Mouse (Mus musculus) midbrain, embryonic 11.5 days (tissue): ENCODE results near the gene Ugt1a10. TPM values are rescaled to one million over a fixed set of nuclear protein-coding genes. Genes with fewer than 3 reads are reported as not detected.
"Not testable (repeated sequence)": the region's sequence is repeated elsewhere in the genome, so short reads cannot be mapped to it uniquely, and the experiment has no call there.

ENCODE experiments used
- ATAC-seq: fragments of 200-750 bp; cut with Nextera tagmentation; 2 replicates; pipeline ENCODE4 v1.8.0; 2017; ENCODE audit warnings: moderate TSS enrichment, moderate library complexity; ENCODE audit not compliant: low FRiP score
- DNase-seq: peaks from one replicate; pipeline ENCODE4 v3.0.0; 2015; ENCODE audit warnings: low spot score; ENCODE audit errors: missing footprints
- H3K27ac ChIP-seq: fragments of 300-500 bp; sonication (generic); 2 replicates; pipeline ENCODE4 v1.5.1; 2014; ENCODE audit warnings: low read depth, low read length
- H3K27me3 ChIP-seq: fragments of 300-500 bp; sonication (generic); 2 replicates; pipeline ENCODE4 v1.6.1; 2014; ENCODE audit warnings: mild to moderate bottlenecking, low read length, moderate library complexity, mixed read lengths; ENCODE audit not compliant: control insufficient read depth, insufficient read depth
- H3K36me3 ChIP-seq: fragments of 300-500 bp; sonication (generic); 2 replicates; pipeline ENCODE4 v1.6.1; 2014; ENCODE audit warnings: mild to moderate bottlenecking, low read length, moderate library complexity, mixed read lengths; ENCODE audit not compliant: control insufficient read depth, insufficient read depth
- H3K4me1 ChIP-seq: fragments of 300-500 bp; sonication (generic); 2 replicates; pipeline ENCODE4 v1.6.1; 2014; ENCODE audit warnings: low read length; ENCODE audit not compliant: control insufficient read depth, insufficient read depth
- H3K4me2 ChIP-seq: fragments of 300-500 bp; sonication (generic); 2 replicates; pipeline ENCODE4 v1.6.1; 2014; ENCODE audit warnings: mild to moderate bottlenecking, moderate library complexity
- H3K4me3 ChIP-seq: fragments of 300-500 bp; sonication (generic); 2 replicates; pipeline ENCODE4 v1.5.1; 2014; ENCODE audit warnings: low read depth, low read length
- H3K9ac ChIP-seq: fragments of 300-500 bp; sonication (generic); 2 replicates; pipeline ENCODE4 v1.6.1; 2014; ENCODE audit warnings: low read length
- H3K9me3 ChIP-seq: fragments of 300-500 bp; sonication (generic); 2 replicates; pipeline ENCODE4 v1.6.1; 2016; ENCODE audit warnings: low read length; ENCODE audit not compliant: control insufficient read depth
- WGBS: fragments of 180-500 bp; shearing (Covaris S2); extraction: QIAGEN DNeasy Blood & Tissue Kit; methylation state at CpG from one replicate; pipeline ENCODE4 v1.1.7; 2014; 5-methylcytosine and 5-hydroxymethylcytosine counted together
- polyA plus RNA-seq: library from polyadenylated mRNA; unstranded; fragments of >200 nt; fragmentation: Nextera tagmentation; extraction: Ambion mirVana; gene quantifications from 2 replicates; pipeline ENCODE4 v1.2.1, GENCODE M21; 2014

The Ugt1a10 gene
- polyA plus RNA-seq, 1 experiment from 2014 or later, result not detected

GRCm38 (mm10) chr1:88103697-88104468 is 48.7 kb downstream of the Ugt1a10 start:
- not testable (repeated sequence) for ATAC-seq, H3K27me3 ChIP-seq, DNase-seq, H3K9ac ChIP-seq, H3K4me2 ChIP-seq, H3K36me3 ChIP-seq, H3K27ac ChIP-seq, H3K4me3 ChIP-seq, H3K9me3 ChIP-seq, H3K4me1 ChIP-seq
- 88% methylated on average over 4 of the region's 5 CpGs for WGBS

- WGBS, result 91% methylated on average over 1 of the region's 1 CpGs
These were observed 49.7 kb downstream of the Ugt1a10 start for GRCm38 (mm10) chr1:88104667-88105430.

GRCm38 (mm10) chr1:88105656-88106055 is 50.5 kb downstream of the Ugt1a10 start:
- H3K4me2 ChIP-seq, result no peak overlapping the region
- no peaks in the 10 kb centered on the region for H3K9me3 ChIP-seq
- H3K9ac ChIP-seq, result no peak overlapping the region
- 66% methylated on average over 2 of the region's 2 CpGs for WGBS
- DNase-seq (no peak), ATAC-seq (no peak)
- no peak overlapping the region for H3K4me3 ChIP-seq
- H3K36me3 ChIP-seq, result no peaks in the 10 kb centered on the region
- no peak overlapping the region for H3K27ac ChIP-seq
- H3K27me3 ChIP-seq, result no peaks in the 10 kb centered on the region
- no peaks in the 10 kb centered on the region for H3K4me1 ChIP-seq

More at GRCm38 (mm10) chr1:88104667-88105430, 49.7 kb downstream of the Ugt1a10 start:
- Histone ChIP-seq H3K9me3 (no peaks in the 10 kb centered on the region), H3K4me1 (no peaks in the 10 kb centered on the region), H3K4me3 (no peak overlapping the region), H3K9ac (no peak overlapping the region), H3K27me3 (no peaks in the 10 kb centered on the region), H3K36me3 (no peaks in the 10 kb centered on the region), H3K27ac (no peak overlapping the region), H3K4me2 (no peak overlapping the region)
- ATAC-seq (no peak), DNase-seq (no peak)

GRCm38 (mm10) chr1:88109027-88109557 is 53.9 kb downstream of the Ugt1a10 start:
- not testable (repeated sequence) for H3K4me3 ChIP-seq, H3K9me3 ChIP-seq, H3K36me3 ChIP-seq, H3K27ac ChIP-seq, H3K27me3 ChIP-seq, H3K4me1 ChIP-seq, DNase-seq, H3K4me2 ChIP-seq, ATAC-seq, H3K9ac ChIP-seq
- 85% methylated on average over 2 of the region's 2 CpGs for WGBS

GRCm38 (mm10) chr1:88109604-88110003 is 54.4 kb downstream of the Ugt1a10 start:
- not testable (repeated sequence) for H3K4me3 ChIP-seq, H3K36me3 ChIP-seq, H3K27ac ChIP-seq, H3K4me2 ChIP-seq, ATAC-seq, H3K4me1 ChIP-seq, H3K9me3 ChIP-seq, DNase-seq, H3K9ac ChIP-seq, H3K27me3 ChIP-seq
- 88% methylated on average over 2 of the region's 2 CpGs for whole genome bisulfite sequencing

GRCm38 (mm10) chr1:88112769-88113168 is 57.6 kb downstream of the Ugt1a10 start:
- DNase-seq, H3K9me3 ChIP-seq, H3K27me3 ChIP-seq, H3K4me1 ChIP-seq, H3K27ac ChIP-seq, H3K9ac ChIP-seq, H3K36me3 ChIP-seq, H3K4me3 ChIP-seq, H3K4me2 ChIP-seq, ATAC-seq: not testable (repeated sequence)
- WGBS, result 93% methylated on average over 6 of the region's 6 CpGs

- not testable (repeated sequence) for H3K4me1 ChIP-seq, H3K36me3 ChIP-seq, H3K4me3 ChIP-seq, H3K27me3 ChIP-seq, H3K9me3 ChIP-seq, H3K9ac ChIP-seq, DNase-seq, H3K4me2 ChIP-seq, H3K27ac ChIP-seq, ATAC-seq
- WGBS, result 9% methylated on average over 4 of the region's 4 CpGs
These were observed 65.4 kb downstream of the Ugt1a10 start for GRCm38 (mm10) chr1:88120550-88120949.

- not testable (repeated sequence) for H3K4me1 ChIP-seq, ATAC-seq, H3K9ac ChIP-seq, H3K4me3 ChIP-seq, H3K4me2 ChIP-seq, H3K36me3 ChIP-seq, H3K9me3 ChIP-seq, H3K27ac ChIP-seq, H3K27me3 ChIP-seq, DNase-seq
- no CpG with 5 or more reads among the region's 1 CpGs for WGBS
These were observed 66.3 kb downstream of the Ugt1a10 start for GRCm38 (mm10) chr1:88121521-88121920.

- not testable (repeated sequence) for H3K36me3 ChIP-seq, H3K27ac ChIP-seq, H3K4me1 ChIP-seq, DNase-seq, H3K4me2 ChIP-seq, H3K9me3 ChIP-seq, H3K27me3 ChIP-seq, H3K9ac ChIP-seq, ATAC-seq, H3K4me3 ChIP-seq
- 84% methylated on average over 4 of the region's 4 CpGs for WGBS
These were observed 70.7 kb downstream of the Ugt1a10 start for GRCm38 (mm10) chr1:88125827-88126360.
